Mouse (Mus musculus): ENCODE data around the gene Pias3. TPM values are rescaled to one million over a fixed set of nuclear protein-coding genes. Genes with fewer than 3 reads are reported as not detected.

Gene Pias3
- polyA plus RNA-seq (2012; rRNA removed): 20.9 and 23.0 TPM in 2 replicates

DNA sequence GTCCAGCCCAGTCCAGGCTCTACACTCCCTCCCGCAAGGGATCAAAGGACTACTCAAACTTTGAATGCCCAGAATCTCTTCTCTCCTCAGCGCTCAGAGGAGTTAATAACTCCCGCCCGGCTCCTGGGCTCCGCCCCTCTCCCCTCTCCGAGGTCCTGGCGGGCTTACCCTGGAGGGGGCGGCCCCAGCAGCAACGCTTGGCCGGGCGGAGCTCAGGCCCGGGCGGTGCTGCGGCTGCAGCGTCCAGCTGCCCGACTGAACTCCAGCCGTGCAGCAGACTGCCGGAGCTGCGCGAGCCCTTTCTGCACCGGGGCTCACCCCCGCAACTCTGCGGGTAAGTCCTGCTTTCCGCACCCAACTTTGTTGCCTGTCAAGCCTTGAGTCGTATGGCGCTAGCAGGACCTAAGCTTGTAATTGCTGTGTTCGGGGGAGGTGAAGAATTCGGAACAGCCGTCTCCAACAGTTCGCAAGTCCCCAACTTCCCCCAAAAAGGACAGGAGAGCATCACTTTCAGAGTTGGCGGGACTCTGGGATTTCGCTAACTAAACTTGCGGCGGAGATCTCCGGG lies at the start of gene Pias3:
Gene Pias3 (plus strand): TSS at position 187 of the 568 bp plus-strand sequence.

DNA sequence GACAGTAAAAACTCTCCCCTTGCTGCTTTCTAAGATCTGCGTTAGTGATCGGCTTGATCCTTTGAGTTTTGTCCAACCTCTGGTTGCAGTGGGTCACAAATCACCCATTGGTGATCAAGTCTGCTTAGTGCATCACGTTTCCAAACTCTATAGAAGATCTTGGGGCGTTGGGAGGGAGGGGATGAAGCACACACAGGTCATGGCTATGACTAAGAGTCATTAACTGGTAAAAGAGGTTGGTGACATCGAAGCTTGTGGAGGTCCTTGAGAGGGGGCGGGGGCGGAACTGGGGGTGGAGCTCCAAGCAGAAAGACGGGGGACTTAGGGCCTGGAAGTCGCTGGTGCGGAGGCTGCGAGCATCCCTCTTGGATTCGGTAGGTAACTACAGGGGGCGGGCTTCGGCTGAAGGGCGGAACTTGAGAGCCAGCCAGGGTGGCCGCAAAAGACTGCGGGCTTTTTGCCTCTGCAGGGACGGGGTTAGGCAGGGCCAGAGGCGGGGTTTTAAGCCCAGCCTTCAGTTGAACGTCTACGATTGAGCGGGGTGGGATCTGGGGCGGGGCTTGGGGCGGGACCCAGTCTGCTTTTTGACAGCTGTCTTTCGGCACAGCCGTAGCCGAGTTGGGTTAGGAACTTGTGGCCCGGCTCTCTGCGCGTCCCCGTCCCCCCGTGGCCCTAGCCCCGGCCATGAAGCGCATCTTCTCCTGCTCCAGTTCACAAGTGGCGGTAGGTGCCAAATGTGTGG lies 26.3 kb upstream of the Pias3 start, which contains the start of gene Ankrd35:
Gene Ankrd35 (plus strand): TSS at position 405 of the 742 bp plus-strand sequence.

DNA sequence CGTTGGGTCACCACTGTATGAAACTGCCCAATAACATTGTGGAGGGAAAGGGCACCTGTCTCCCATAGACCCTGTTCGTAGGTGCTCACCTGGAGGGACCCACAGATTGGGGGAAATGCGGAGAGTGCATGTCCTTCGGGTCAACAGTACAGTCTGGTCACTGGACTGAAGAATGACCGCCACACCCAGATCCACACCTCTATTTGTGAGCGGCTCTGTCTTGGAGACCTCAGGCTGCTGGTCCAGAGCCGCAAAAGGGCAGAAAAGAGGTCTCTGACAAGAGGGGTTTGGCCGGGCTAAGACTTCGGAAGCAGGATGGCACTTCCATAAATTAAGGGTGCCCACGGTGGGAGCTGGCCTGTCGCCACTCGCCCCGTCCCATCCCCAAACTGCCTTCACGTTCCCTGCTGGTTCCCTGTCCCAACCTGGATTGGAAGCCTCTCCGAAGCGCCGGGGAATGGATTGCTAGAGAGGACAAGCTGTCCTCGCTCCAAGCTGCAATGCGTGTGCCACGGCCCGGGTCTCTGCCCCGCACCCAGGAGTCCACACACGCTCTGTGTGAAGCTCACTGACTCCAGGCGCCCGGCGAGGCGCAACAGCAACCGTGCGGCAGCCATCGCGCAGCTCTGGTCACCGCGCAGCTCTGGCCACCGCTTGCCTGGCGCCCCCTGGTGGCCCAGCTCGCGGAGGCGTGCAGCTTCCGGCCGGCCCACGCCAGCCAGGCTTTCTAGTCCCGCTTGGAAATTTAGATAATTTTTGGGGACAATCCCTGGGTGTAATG lies 11.9 kb downstream of the Pias3 start, which contains the start of gene Nudt17:
Gene Nudt17 (minus strand): TSS at position 660 of the 781 bp plus-strand sequence.

DNA sequence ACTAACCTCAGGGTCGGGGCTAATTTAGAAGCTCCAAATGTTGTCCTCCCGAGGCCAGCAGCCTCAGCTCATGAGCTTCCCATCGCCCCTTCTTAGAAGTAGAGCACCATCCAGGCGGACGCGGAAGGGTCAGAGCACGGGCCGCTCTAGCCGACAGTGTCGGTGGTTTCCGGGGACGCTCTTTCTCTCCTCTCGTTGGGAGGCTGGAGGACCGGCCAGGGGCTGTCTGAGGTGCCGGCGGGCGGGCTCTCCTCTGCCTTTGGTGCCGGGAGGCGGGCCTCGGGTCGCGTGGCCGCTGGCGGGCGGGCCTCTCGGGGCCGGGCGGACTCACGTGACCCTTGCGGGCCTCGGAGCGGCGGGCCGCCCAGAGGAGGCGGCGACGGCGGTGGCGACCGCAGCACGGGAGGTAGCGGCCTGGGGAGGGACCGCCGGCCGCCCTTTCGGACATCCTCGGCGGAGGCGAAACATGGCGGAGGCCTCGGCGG lies 31.2 kb downstream of the Pias3 start, which contains the start of the genes Polr3c and Rnf115:
Gene Polr3c (minus strand): TSS at position 286 of the 485 bp plus-strand sequence.
Gene Rnf115 (plus strand): TSS at position 322 of the 485 bp plus-strand sequence.

Other genes with a start within 250 kb of the Pias3 start
- gene BC107364, start 244.1 kb upstream of the Pias3 start, polyA plus RNA-seq (2012; rRNA removed): 0.11 and 0.22 TPM in 2 replicates
- gene Hfe2, start 171.2 kb upstream of the Pias3 start, polyA plus RNA-seq (2012; rRNA removed): 5.6 and 7.5 TPM in 2 replicates
- gene Txnip, start 138.4 kb upstream of the Pias3 start, polyA plus RNA-seq (2012; rRNA removed): 353 and 474 TPM in 2 replicates
- gene Gm16253, start 119.4 kb upstream of the Pias3 start, polyA plus RNA-seq (2012; rRNA removed): 0.48 TPM in 1 of 2 replicates, not detected in the other
- 4.2 and 4.9 TPM in 2 replicates for gene Polr3gl, start 102.2 kb upstream of the Pias3 start, polyA plus RNA-seq (2012; rRNA removed)
- 0.85 and 1.1 TPM in 2 replicates for gene Ankrd34a, start 99.7 kb upstream of the Pias3 start, polyA plus RNA-seq (2012; rRNA removed)
- gene Lix1l, start 95.2 kb upstream of the Pias3 start, polyA plus RNA-seq (2012; rRNA removed): 4.0 and 6.1 TPM in 2 replicates
- gene Rbm8a, start 66.5 kb upstream of the Pias3 start, polyA plus RNA-seq (2012; rRNA removed): 0.35 and 0.47 TPM in 2 replicates
- gene Pex11b, start 61.0 kb upstream of the Pias3 start, polyA plus RNA-seq (2012; rRNA removed): 7.7 and 11.7 TPM in 2 replicates
- gene Gm42957, start 60.9 kb upstream of the Pias3 start, polyA plus RNA-seq (2012; rRNA removed): 0.04 TPM in 1 of 2 replicates, not detected in the other
- gene Itga10, start 50.8 kb upstream of the Pias3 start, polyA plus RNA-seq (2012; rRNA removed): 0.46 and 1.5 TPM in 2 replicates
- 2.9 and 3.7 TPM in 2 replicates for gene Ankrd35, start 26.3 kb upstream of the Pias3 start, polyA plus RNA-seq (2012; rRNA removed)
- 4.9 and 6.6 TPM in 2 replicates for gene Nudt17, start 12.2 kb downstream of the Pias3 start, polyA plus RNA-seq (2012; rRNA removed)
- 7.7 and 8.8 TPM in 2 replicates for gene Polr3c, start 31.2 kb downstream of the Pias3 start, polyA plus RNA-seq (2012; rRNA removed)
- gene Rnf115, start 31.3 kb downstream of the Pias3 start, polyA plus RNA-seq (2012; rRNA removed): 3.2 and 3.8 TPM in 2 replicates
- not detected in 2 replicates for gene Pdzk1, start 132.9 kb downstream of the Pias3 start, polyA plus RNA-seq (2012; rRNA removed)
- 0.11 TPM in 1 of 2 replicates, not detected in the other for gene Cd160, start 133.0 kb downstream of the Pias3 start, polyA plus RNA-seq (2012; rRNA removed)
- 0.61 and 0.68 TPM in 2 replicates for gene Gja5, start 208.3 kb downstream of the Pias3 start, polyA plus RNA-seq (2012; rRNA removed)
- 3.2 and 3.5 TPM in 2 replicates for gene Gpr89, start 209.0 kb downstream of the Pias3 start, polyA plus RNA-seq (2012; rRNA removed)
- gene Gja8, start 229.6 kb downstream of the Pias3 start, polyA plus RNA-seq (2012; rRNA removed): not detected in 2 replicates

All from stomach, adult 2 months (tissue).